Mouse (Mus musculus): ENCODE data around the gene Cfl1.
A peak's percentile ranks its signal among the peaks of the same experiment; 100 is the strongest.

The Cfl1 gene

DNA sequence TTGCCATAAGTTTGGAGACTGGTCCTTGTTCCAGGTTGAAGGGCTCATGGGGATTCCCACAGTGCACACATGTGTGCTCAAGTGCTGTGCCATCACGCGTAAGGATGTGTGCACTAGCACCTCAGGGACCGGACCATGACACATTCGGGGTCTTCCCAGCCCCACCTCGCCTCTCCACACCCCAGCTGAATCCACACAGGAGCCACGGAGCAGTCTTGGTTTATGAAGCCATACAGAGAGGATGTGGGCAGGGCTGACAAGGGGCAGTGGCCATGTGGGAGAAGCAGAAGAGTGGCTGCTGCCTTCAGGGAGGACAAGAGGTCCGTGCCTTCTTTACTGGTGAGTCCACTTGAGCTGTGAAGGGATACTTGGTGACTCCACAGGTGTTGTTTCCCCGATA is 25.2 kb upstream of the Cfl1 start:
- no peak for DNase-seq (ENCODE audit: low spot score)

DNA sequence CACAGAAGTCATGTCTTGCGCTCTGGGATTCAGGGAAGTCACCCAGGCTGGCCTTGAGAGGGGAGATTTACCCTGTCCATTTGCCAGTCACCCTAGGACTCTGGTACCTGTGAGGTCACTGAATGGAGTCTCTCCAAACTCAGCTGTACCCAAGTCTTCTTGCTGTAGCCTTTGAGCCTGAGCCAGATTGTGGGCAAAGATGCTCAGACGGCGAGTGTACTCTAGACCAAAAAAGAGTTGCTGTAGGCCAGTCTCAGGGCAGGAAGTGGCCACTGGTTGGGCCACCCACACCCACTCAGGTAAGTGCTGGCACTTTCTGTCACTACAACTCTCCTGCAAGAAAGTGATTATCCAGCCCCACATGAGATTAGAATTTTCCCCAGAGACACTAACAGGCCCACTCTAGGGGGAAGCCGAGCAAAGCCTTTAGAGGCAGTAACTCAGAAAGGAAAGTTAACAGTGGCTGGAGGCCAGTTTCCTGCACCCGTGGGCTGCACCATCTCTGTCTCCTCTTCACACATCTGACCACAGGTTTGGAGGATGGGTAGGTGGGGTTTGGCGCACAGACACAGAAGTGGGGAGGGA is 23.2 kb upstream of the Cfl1 start:
- DNase-seq (ENCODE audit: low spot score), result no peak

DNA sequence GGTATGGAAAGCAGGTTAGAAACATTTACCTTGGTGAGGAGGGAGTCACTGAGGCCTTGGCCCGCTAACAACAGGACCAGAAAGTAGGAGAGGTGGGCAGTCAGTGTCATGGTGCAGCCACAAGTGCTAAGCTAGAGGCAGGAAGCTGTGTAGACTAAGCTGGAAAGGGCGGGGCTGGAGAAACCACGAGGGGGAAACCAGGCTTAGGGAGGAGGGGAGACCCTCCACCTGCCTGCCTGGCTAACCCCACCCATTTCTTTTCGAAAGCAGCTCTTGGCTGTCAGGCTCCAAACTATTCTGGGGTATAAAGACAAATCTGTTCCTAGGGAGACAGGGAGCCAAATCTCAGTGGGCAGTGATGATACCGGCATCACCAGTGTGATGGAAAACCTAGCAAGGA is 21.9 kb upstream of the Cfl1 start, which contains the start of gene Ctsw:
Gene Ctsw, minus strand, starts transcription at position 134 of the 400 bp plus-strand sequence.
- DNase-seq (ENCODE audit: low spot score), result no peak

DNA sequence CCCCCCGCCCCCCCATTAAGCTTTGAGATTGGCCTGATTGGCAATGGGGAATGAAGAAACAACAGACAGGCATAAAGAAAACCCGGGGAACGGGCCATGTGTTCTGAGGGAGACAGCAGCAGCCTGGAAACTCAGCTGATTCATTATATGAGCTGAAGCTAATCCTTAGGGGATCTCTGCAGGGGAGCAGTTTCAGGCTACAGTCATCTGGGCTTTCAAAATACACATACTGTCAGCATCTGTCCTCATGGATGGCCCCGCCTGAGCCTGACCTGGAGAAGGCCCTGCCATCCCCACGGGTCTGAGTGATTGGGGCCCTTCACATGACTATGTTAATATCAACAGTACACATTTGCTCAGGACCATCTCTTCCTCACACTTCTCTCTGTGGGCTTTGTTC is 18.4 kb upstream of the Cfl1 start:
- no peak for DNase-seq (ENCODE audit: low spot score)

DNA sequence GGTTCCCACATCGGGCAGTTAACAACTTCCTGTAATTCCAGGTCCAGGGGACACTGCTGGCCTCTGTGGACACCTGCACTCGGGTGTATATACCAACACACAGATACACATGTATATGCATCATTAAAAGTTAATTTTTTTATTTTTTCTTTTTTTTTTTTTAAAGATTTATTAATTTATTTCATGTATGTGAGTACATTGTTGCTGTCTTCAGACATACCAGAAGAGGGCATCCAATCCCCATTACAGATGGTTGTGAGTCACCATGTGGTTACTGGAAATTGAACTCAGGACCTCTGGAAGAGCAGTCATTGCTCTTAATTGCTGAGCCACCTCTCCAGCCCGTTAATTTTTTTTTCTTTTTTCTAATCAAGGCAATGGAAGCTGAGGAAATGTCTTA is 17.4 kb upstream of the Cfl1 start:
- no peak for DNase-seq (ENCODE audit: low spot score)

DNA sequence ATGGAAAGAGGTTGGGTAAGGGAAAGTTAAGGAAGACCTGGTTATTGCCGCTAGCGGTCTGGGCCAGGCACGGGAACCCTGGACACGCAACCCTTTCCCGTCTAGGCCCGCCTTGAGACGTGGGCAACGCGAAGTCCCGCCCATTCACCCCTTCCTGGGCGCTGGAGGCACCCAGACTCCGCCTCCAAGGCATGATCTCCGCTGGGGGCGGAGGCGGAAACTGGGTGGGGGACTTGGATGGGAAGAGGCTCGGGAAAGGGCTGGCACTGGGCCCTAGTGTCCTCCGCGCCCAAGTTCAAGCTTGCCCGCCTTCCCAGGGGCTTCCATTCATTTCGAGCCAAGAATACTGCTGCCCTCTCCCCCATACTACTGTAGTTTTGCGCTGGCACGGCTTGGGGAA is 16.5 kb upstream of the Cfl1 start, which contains the start of gene Efemp2:
Gene Efemp2, plus strand, starts transcription at position 235 of the 400 bp plus-strand sequence.
- DNase-seq (ENCODE audit: low spot score), result peak; percentile 87

DNA sequence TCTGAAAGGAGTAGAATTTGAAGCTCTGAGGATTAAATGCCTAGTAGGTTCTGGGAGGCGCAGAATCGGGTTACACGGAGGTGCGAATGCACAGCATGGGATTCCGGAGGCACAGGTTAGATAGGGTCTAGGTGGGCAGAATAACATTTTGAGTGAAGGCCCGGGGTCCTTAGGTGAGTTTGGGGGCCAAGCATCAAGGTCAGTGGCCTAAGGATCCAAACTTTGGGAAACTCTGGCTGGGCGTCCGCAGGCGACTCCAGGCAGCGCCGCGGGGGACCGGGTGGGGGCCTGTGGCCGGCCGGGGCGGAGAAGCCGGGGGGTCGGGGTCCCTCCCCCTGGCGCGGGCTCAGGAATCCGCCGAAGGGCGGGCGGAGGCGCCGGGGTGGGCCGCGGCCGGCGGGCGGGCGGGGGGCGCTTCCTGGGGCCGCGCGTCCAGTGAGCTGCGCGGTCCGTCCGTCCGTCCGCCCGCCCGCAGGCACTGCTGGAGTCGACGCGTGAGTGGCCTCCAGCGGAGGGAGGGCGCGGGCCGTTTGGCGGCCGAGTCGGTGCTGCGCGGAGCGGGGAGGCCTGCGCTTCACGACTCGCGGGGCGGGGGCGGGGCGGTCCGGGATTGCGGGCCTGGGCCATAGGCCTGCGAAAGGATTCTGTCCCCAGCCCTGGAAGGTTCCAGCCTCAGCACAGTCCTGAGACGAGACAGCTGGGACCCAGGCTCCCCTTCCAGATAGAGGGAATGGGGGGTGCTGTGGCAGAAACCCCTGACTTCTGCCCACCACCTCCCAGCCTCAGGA is 15.8 kb upstream of the Cfl1 start:
- DNase-seq (ENCODE audit: low spot score), result peak; percentile 59

DNA sequence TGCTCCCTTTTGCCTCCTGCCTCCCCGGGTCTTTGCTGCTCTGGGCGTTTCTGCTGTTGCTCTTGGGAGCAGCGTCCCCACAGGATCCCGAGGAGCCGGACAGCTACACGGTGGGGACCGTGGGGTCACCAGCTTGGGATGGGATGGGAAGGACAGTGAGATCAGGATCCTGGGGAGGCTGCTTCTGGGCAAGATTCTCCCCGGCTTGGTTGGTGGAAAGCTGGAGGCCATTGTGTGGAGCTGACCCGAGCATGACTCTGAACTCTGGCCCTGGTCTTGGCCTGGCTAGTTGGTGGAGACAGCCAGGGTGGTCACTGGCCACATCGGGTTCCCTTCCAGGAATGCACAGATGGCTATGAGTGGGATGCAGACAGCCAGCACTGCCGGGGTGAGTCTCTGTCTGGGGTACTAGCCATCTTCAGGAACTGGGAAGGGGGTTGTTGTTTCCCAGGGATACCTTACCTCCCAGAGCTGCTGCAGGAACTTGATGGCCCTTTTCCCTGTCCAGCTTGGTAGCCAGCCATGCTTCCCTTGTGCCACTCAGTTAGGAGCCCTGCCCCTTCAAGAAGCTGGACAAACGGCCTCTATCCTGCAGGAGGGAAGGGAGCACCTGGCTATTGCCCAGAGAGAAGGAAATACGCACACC is 15.1 kb upstream of the Cfl1 start:
- no peak for DNase-seq (ENCODE audit: low spot score)

DNA sequence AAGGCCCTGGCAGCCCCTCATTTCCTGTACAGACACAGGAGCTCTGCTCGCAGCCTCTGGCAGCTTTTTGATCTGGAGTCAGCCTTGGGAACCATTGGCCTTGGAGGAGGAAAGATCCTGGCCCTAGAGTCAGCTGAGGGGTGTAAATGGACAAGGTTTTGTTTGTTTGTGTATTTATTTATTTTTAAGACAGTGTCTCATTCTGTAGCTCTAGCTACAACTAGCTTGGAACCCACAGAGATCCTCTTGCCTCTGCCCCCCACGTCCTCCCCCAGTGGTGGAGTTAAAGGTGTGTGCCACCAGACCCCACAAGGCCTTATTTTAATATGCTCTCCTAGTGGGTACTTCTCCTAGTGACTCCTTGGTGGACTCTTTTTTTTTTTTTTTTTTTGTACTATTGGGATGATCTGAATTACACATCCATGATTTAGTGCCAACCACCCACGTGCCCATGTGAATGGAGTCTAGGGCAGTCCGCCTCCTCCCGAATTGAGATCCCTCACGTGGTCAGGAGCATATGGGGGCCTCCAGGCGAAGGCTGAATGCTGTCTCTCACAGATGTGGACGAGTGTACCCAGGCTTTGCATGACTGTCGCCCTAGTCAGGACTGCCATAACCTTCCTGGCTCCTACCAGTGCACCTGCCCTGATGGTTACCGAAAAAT is 13.1 kb upstream of the Cfl1 start:
- DNase-seq (ENCODE audit: low spot score), result no peak

DNA sequence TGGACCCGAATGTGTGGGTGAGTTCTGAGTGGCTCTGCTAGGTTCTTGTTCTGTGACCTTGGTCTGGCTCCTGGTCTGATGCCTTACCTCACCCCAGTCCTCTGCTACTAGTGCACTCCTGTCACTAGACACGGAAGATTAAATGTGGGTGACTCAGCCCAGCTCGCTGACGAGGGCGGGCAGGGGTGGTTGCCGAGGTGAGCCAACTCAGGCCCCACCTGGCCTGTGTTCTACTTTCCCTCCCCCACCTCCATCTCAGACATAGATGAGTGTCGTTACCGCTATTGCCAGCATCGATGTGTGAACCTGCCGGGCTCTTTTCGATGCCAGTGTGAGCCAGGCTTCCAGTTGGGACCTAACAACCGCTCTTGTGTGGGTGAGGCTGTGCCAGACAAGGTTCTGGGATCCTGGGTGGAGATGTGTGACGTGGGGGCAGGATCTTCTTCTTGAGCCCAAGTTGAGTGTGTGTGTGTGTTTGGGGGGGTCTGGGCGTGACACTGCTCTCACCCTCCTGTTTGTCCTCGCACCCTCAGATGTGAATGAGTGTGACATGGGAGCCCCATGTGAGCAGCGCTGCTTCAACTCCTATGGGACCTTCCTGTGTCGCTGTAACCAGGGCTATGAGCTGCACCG is 12.5 kb upstream of the Cfl1 start:
- no peak for DNase-seq (ENCODE audit: low spot score)

DNA sequence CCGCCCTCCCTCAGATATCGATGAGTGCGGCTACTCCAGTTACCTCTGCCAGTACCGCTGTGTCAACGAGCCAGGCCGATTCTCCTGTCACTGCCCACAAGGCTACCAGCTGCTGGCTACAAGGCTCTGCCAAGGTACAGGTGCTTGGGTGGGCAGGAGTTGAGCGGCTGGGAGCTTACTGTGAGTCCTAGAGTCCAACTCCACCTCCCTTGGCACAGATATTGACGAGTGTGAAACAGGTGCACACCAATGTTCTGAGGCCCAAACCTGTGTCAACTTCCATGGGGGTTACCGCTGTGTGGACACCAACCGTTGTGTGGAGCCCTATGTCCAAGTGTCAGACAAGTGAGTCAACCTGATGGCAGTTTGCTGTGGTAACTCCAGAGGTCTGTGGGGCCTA is 10.2 kb upstream of the Cfl1 start:
- no peak for DNase-seq (ENCODE audit: low spot score)

DNA sequence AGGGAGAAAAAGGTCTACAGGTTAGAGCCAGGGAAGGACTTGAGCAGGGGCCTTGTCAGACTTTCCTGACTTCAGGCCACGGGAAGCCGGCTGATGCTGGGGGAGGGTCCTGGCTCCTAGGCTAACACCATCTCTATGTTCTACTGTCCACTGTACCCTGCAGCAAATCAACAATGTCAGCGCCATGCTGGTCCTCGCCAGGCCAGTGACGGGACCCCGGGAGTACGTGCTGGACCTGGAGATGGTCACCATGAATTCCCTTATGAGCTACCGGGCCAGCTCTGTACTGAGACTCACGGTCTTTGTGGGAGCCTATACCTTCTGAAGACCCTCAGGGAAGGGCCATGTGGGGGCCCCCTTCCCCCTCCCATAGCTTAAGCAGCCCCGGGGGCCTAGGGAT is 8.9 kb upstream of the Cfl1 start:
- no peak for DNase-seq (ENCODE audit: low spot score)

DNA sequence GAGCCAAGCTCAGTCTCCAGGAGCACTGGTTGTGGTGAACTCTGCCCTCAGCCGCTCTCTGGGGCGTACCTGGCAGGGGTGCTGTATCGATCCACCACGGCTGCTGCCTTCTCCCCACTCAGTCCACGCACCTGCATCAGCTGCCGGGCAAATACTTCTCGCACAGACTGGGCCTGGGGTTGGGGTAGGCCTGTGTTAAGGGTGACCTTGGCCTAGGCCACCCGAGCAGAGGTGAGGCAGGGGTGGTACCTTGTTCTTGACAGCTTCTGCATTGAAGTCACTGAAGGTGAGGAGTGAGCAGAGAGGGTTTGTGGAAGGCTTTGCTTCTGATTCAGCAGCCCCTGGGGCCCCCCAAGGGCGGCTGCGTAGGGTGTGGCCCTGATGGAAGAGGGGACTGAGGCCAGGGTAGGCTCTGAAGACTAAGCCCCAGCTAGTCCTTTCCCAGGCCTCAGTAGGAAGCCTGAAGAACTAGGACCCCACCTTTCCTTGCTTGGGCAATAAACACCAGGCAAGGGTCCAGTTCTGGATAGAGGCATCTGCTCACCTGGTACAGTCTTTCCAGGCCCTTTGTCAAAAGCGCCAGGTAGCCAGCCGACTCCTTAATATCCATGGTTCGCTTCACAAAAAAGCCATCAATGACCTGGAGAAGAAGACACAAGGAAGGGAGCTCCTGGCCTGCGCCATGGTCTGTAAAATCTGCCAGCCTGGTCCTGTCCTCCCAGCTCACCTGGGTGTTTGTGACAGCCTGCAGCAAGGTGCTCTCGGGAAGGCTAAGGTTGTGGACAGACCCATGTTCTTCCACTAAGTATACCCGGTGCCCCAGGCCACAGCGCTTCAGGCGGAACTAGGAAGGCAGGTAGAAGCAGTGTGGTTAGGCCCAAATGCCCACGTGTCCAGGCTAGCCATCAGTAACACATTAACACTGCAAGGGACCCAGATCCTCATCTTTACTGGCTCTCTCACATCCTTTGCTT is 6.6 kb upstream of the Cfl1 start:
- DNase-seq (ENCODE audit: low spot score), result no peak

DNA sequence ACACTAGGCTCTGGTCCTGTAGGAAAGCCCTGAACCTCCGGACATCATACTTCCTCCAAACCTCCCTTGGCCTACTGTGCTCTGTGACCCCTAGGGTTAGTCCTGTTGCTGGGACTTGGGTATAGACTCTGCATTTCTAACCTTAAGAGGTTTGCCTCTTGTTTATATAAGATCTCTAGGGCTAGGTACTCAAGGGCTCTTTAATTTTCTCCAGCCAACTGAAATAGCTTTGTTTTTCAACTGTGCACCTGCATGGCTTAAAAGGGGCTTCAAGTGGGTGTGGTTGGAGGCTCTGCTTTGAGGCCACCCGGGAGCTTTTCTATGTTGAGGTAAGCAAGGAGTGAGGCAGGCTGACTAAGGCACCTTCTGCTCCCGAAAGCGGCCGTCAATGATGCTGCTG is 5.8 kb upstream of the Cfl1 start:
- no peak for DNase-seq (ENCODE audit: low spot score)

DNA sequence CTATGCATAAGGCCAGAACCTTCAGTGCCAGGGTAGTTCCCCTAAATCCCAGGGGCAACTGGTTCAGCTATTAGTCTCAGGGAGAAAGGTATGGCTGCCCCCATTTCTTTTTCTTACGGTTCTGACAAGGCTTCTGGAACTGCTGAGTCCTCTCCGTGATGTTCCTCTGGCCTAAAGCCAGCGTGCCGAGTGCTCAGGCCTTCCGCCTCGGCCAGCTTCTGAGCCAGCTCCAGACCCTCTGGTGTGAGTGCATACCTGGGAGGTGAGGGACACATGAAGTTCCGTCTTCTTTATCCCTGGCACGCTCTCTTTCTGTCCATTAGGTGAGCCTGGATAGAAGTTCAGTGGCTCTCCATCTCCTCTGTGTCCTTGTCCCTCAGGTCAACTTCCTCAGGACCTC is 4.9 kb upstream of the Cfl1 start:
- no peak for DNase-seq (ENCODE audit: low spot score)

DNA sequence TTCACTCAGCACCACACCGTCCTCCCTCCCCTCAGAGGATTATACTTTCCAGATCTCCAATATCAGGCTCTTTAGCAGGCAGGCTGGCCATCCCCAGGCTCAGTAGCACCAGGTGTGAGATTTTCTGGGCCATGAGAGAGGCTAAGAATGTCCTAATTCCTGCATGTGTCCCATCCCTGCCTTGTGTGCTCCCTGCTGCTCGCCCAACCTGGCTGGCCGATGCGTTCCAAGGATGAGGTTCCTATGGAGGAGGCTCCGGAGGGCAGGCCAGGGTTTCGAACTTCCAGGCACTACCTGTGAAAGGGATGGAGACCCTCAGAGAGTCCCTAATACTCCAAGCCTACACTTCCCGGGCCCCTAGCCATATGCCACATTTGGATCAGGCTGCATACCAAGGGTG is 4.4 kb upstream of the Cfl1 start:
- no peak for DNase-seq (ENCODE audit: low spot score)

DNA sequence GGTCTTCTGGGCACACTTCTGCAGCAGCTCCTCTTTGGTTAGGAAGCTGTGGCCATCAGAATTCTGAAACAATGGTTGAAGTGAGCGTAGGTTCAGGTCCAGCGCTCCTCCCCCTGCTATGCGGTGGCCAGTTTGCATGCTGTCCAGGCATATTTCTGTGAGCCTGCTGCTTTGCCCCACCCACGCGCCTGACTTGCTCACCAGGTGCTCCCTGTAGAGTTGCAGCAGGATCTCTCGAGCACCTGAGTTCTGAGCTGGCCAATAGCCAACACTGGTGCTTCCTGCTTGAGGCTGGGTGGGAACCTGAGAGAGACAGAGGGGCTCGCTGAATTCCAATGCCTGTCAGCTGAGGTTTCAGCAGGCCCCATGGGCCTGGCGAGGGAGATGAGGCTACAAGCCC is 4.0 kb upstream of the Cfl1 start:
- DNase-seq (ENCODE audit: low spot score), result no peak

DNA sequence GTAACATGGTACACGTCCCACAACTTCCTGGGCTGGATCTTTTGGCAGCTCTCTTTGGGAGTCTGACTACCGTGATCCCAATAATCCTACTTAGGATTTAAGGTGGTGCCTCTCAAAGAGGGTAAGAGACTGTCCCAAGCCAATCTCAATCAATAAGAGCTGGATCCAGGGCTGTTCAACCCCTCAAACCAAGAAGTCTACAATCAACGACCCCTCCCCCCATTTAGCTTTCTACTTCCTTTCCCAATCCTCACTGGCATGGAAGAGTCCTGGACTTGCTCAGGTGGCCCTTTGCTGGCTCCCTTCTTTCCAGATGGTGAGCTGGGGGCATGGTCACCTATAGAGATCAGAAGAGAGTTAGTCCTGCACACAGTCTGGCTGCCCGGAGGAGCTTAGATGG is 3.5 kb upstream of the Cfl1 start:
- no peak for DNase-seq (ENCODE audit: low spot score)

DNA sequence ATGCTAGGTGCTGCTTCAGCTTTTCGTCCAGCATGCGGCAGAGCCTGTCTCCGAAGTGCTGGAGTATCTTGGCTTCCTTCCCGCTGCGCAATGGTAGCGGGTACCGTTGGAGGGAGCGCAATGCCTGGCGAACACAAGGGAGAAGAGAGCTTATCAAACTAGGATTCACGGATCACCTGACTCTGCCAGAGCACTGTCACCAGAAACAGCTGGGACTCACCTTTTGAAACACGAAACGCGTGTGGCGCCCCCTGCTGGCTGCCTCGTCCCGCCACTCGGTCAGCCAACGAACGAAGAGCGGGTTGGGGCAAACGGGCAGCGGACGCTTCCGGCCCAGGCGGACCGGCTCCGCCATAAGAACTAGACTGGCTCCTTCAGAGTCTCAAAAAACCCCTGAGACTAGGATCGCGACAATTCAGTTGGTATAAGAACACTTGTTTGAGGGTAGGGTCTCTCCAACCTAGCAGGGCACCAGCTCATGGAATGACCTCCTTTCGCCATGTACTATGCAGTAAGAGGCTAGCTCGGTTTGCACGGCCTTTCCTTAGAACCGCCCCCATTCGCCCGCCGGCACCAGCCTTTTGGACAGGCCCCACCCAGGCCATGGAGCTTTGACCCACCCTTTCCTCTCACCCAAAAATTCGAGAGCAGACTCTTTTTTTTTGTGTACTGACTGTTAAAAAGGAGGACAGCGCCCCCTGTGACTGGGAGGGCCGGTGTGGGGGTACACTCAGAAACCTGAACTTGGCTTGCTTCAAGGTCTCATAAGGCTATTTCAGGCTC is 2.3 kb upstream of the Cfl1 start, which contains the start of gene Mus81:
Gene Mus81, minus strand, starts transcription at position 635 of the 783 bp plus-strand sequence.
- peak; percentile 93 for DNase-seq (ENCODE audit: low spot score)

DNA sequence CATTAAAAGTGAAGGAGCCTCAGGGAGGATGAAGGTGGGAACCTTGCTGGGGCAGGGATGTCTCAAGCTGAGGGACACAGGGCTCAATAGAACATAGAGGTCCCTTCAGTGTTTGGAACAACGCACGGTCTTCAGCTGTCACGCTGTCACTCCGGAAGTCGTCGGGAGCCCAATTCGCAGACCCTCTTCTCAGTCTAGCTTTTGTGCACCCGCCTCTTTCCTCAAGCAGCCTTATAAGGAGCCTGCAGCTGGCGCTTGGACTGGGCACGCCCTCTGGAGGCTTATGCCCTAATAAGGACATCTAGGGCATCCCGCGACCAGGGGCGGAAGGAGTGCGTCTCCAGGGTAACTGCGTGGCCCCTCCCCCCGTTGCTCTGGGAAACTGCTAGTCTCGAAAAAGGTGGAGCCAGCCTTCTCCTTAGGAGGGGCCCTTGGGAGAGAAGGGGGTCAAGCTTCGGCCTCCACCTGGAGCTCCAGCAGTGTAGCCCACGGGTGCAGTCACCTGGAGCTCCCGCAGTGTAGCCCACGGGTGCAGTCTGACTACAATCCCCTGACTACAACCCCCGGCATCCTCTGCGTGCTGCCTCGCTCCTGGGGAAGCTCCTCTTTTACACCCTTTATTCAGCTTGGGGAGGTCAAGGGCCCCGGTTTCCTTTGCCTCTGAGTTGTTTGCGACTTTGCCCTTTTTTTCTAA is 1.2 kb upstream of the Cfl1 start:
- peak; percentile 96 for DNase-seq (ENCODE audit: low spot score)
